Mouse (Mus musculus): ENCODE results near the gene Ppm1j. TPM values are rescaled to one million over a fixed set of nuclear protein-coding genes. Genes with fewer than 3 reads are reported as not detected.
A peak's percentile ranks its signal among the peaks of the same experiment; 100 is the strongest.

The Ppm1j gene
- polyA plus RNA-seq, 1 experiment from 2014 or later, result 0.68 TPM

DNA sequence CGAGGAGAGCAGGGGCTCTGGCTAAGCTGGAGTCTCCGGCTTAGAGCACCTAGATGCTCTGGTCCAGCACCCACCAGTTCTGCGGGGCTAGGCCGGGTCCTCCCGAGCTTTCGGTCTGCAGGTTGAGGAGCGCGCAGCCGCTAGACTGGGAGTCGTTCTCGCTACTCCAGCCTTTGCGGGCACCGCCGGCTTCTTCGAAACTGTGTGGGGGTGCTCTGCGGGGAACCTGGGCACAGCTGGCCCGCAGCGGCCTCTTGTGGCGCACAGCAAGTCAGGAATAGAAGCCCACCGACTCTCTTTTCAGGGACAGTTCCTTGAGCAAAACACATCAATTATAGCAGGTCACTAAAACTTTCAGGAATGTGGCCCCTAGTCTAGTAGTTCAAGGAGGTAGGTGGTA, 3.5 kb upstream of the Ppm1j start:
- Histone ChIP-seq H3K27ac (replicated peaks; ENCODE audit: low read depth, low read length) (no peak overlapping the region), H3K4me3 (replicated peaks; ENCODE audit: low read depth, low read length) (peak overlapping the region; percentile 31), H3K9ac (replicated peaks; ENCODE audit: low read length) (no peak overlapping the region), H3K36me3 (ENCODE audit: control insufficient read depth, insufficient read depth, low read length) (no peaks in the 10 kb centered on the region), H3K4me2 (ENCODE audit: low read length) (peak overlapping the region; percentile 56), H3K27me3 (ENCODE audit: control insufficient read depth, insufficient read depth, low read length) (peaks cover 64% of the 10 kb centered on the region), H3K4me1 (ENCODE audit: control insufficient read depth, insufficient read depth, low read length) (peaks cover 8% of the 10 kb centered on the region), H3K9me3 (ENCODE audit: control insufficient read depth, low read length) (no peaks in the 10 kb centered on the region)
- DNase-seq, result peak; percentile 84
- 0 out of 2 replicates have a peak, but pooled peaks have one; percentile 21 for ATAC-seq (ENCODE audit: low FRiP score, low TSS enrichment)
- WGBS, result 1% methylated on average over 20 of the region's 20 CpGs

DNA sequence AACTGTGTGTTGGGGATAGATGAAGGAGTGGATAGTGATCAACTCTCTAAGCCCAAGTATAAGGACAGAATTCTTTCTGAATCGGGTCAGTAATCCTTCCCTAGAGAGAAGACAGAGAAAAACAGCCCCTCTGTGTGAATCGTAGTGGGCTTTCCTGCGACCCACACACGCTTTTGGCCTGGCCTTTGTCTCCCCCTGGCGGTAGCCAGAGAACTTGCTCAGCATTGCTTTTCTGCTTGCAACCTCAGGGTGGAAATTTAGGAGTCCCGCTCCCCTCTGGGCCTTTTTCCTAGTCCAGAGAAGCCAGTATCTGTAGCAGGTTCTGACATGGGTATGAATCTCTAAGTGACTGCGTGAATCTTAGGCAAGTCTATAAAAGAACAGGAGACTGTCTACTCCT, 907 bp upstream of the Ppm1j start:
- Histone ChIP-seq H3K27me3 (ENCODE audit: control insufficient read depth, insufficient read depth, low read length) (peaks cover 89% of the 10 kb centered on the region), H3K4me2 (ENCODE audit: low read length) (no peak overlapping the region; the same call in 1 of the 2 replicates), H3K27ac (replicated peaks; ENCODE audit: low read depth, low read length) (no peak overlapping the region), H3K36me3 (ENCODE audit: control insufficient read depth, insufficient read depth, low read length) (no peaks in the 10 kb centered on the region), H3K4me1 (ENCODE audit: control insufficient read depth, insufficient read depth, low read length) (peaks cover 8% of the 10 kb centered on the region), H3K4me3 (replicated peaks; ENCODE audit: low read depth, low read length) (no peak overlapping the region), H3K9ac (replicated peaks; ENCODE audit: low read length) (no peak overlapping the region), H3K9me3 (ENCODE audit: control insufficient read depth, low read length) (no peaks in the 10 kb centered on the region)
- WGBS, result 1% methylated on average over 7 of the region's 7 CpGs
- ATAC-seq (ENCODE audit: low FRiP score, low TSS enrichment), result no peak
- DNase-seq, result peak; percentile 89

DNA sequence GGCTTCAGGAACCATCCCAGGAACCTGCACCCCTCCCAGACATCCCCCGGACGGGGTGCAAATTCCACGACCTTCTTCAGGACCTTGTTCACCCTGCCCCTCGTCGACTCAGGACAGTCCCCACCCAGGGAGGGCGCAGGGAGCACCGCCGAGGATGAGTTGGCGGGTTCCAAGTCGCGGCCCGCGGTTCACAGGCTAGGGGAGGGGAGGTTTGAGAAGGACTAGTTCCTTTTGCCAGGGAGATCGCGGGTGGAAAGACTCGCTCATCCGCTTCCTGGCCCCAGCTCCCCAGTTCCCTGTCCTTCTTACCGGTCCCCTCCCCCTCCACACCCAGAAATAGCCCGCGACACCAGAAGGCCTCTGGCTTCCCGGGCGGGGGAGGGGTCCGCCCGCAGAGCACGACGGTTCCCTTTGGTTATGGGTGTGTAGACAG, 631 bp downstream of the Ppm1j start, which contains the start of gene Fam19a3:
TSS of gene Fam19a3 (minus strand) at position 370 of the 433 bp plus-strand sequence.
- Histone ChIP-seq H3K36me3 (ENCODE audit: control insufficient read depth, insufficient read depth, low read length) (no peaks in the 10 kb centered on the region), H3K9ac (replicated peaks; ENCODE audit: low read length) (peak within 1 kb of the TSS; percentile 39; the same call in 1 of the 2 replicates), H3K4me1 (ENCODE audit: control insufficient read depth, insufficient read depth, low read length) (peaks cover 8% of the 10 kb centered on the region), H3K27ac (replicated peaks; ENCODE audit: low read depth, low read length) (no peak within 1 kb of the TSS), H3K9me3 (ENCODE audit: control insufficient read depth, low read length) (no peaks in the 10 kb centered on the region), H3K4me3 (replicated peaks; ENCODE audit: low read depth, low read length) (peak within 1 kb of the TSS; percentile 36), H3K27me3 (ENCODE audit: control insufficient read depth, insufficient read depth, low read length) (peaks cover 84% of the 10 kb centered on the region), H3K4me2 (ENCODE audit: low read length) (peak within 1 kb of the TSS; percentile 77)
- under 1% methylated on average over 26 of the region's 26 CpGs for WGBS
- DNase-seq (peak; percentile 24), ATAC-seq (ENCODE audit: low FRiP score, low TSS enrichment) (no peak)

DNA sequence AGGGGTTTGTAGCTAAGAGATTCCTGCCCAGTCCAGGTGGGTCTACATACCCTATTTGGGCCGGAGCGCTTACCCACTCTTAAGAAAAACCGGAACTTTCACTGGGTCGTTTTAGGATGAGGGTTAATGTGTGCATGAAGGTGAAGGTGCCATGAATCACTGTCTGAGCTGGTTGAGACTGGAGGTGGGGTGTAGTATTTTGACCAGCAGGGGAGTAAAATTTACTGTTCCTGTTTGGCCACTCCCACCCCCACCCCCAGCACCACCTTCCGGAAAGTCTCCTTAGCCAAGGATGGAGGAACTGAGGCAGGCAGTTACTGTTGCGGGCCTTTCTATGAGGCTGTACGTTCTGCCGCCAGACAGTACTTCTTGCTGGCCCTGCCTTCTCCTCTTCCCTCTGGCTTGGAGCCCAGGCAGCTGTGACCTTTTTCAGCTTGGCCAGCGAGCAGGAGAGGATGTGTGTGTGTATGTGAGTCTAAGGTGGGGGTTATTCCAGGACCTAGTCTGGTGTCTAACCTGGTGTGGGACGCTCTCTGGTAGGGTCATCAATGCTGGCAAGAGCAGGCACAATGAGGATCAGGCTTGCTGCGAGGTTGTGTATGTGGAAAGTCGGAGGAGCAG, 1.3 kb downstream of the Ppm1j start:
- H3K9ac ChIP-seq (replicated peaks; ENCODE audit: low read length), result no peak overlapping the region
- DNase-seq, result peak; percentile 22
- no peak overlapping the region for H3K4me2 ChIP-seq (ENCODE audit: low read length)
- H3K27me3 ChIP-seq (ENCODE audit: control insufficient read depth, insufficient read depth, low read length), result peaks cover 77% of the 10 kb centered on the region
- H3K36me3 ChIP-seq (ENCODE audit: control insufficient read depth, insufficient read depth, low read length), result no peaks in the 10 kb centered on the region
- ATAC-seq (ENCODE audit: low FRiP score, low TSS enrichment), result no peak
- H3K4me1 ChIP-seq (ENCODE audit: control insufficient read depth, insufficient read depth, low read length), result peaks cover 8% of the 10 kb centered on the region
- no peak overlapping the region for H3K27ac ChIP-seq (replicated peaks; ENCODE audit: low read depth, low read length)
- no peak overlapping the region for H3K4me3 ChIP-seq (replicated peaks; ENCODE audit: low read depth, low read length)
- 14% methylated on average over 12 of the region's 12 CpGs for WGBS
- no peaks in the 10 kb centered on the region for H3K9me3 ChIP-seq (ENCODE audit: control insufficient read depth, low read length)

DNA sequence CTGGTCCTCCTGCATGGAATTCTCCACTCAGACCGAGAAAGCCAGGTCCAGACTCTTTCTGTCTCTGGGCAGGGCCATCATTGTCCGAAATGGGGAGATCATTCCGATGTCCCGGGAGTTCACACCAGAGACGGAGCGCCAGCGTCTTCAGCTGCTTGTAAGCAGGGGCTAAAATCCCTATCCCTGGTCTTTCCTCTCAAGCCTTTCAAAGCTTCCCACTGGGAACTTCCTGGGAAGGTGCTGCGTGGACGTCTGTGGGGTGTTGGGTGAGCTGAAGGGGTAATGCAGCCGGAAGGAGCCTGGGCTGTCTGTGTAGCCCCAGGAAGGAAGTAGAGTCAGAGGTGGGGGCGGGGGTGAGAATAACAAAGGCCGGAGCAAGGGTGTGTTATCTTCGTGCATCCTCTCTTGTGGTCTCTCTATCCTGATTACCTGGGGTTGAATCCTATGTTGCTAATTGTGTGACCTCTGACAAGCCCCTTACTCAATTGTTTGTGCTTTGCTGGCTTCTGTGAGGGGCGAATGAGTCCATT, 3.2 kb downstream of the Ppm1j start:
- H3K27ac ChIP-seq (replicated peaks; ENCODE audit: low read depth, low read length), result no peak overlapping the region
- no peak overlapping the region for H3K9ac ChIP-seq (replicated peaks; ENCODE audit: low read length)
- H3K4me3 ChIP-seq (replicated peaks; ENCODE audit: low read depth, low read length), result no peak overlapping the region
- peaks cover 63% of the 10 kb centered on the region for H3K27me3 ChIP-seq (ENCODE audit: control insufficient read depth, insufficient read depth, low read length)
- ATAC-seq (ENCODE audit: low FRiP score, low TSS enrichment) (no peak), DNase-seq (no peak)
- no peaks in the 10 kb centered on the region for H3K9me3 ChIP-seq (ENCODE audit: control insufficient read depth, low read length)
- 42% methylated on average over 14 of the region's 14 CpGs for WGBS
- no peak overlapping the region for H3K4me2 ChIP-seq (ENCODE audit: low read length)
- no peaks in the 10 kb centered on the region for H3K36me3 ChIP-seq (ENCODE audit: control insufficient read depth, insufficient read depth, low read length)
- peaks cover 14% of the 10 kb centered on the region for H3K4me1 ChIP-seq (ENCODE audit: control insufficient read depth, insufficient read depth, low read length)

DNA sequence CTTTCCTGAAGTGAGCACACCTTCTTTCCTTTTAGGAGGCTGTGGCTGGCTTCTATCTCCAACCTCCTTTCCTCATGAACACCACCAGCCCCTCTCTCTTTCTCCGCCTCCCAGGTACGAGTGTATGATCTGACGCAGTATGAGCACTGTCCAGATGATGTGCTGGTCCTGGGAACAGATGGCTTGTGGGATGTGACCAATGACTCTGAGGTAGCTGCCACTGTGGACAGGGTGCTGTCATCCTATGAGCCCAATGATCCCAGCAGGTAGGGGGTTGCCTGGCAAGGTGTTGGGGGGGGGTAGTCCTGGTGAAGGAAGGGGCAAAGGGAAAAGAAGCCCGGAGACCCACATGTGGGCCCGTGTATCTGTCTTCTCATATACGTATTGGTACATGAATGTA, 4.4 kb downstream of the Ppm1j start:
- no peak overlapping the region for H3K9ac ChIP-seq (replicated peaks; ENCODE audit: low read length)
- ATAC-seq (ENCODE audit: low FRiP score, low TSS enrichment), result no peak
- H3K4me2 ChIP-seq (ENCODE audit: low read length), result no peak overlapping the region
- no peak overlapping the region for H3K27ac ChIP-seq (replicated peaks; ENCODE audit: low read depth, low read length)
- H3K4me1 ChIP-seq (ENCODE audit: control insufficient read depth, insufficient read depth, low read length), result peaks cover 14% of the 10 kb centered on the region
- no peaks in the 10 kb centered on the region for H3K9me3 ChIP-seq (ENCODE audit: control insufficient read depth, low read length)
- DNase-seq, result no peak
- WGBS, result 93% methylated on average over 6 of the region's 6 CpGs
- H3K36me3 ChIP-seq (ENCODE audit: control insufficient read depth, insufficient read depth, low read length), result no peaks in the 10 kb centered on the region
- H3K4me3 ChIP-seq (replicated peaks; ENCODE audit: low read depth, low read length), result no peak overlapping the region
- peaks cover 51% of the 10 kb centered on the region for H3K27me3 ChIP-seq (ENCODE audit: control insufficient read depth, insufficient read depth, low read length)

DNA sequence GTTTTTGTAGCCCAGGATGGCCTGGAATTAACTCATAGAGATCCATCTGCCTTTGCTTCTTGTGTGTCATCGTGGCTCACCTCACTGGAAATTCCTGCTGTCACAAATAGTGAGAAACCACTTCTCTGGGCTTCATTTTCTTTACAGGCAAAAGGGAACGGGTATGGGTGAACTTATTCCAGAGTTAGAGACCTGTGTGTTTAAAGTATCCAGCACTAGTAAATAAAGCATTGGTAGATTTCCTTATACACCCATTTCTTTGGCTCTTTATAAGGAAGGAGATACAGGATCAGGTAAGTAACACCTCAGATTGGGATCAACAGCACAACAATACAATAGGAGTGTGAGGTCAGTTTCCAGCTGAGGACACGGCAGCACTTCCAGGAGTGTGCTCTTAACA, 7.2 kb downstream of the Ppm1j start, which contains the start of gene Rhoc:
TSS of gene Rhoc (plus strand) at position 301 of the 400 bp plus-strand sequence.
- 0 out of 2 replicates have a peak within 1 kb of the TSS, but pooled peaks have one; percentile 20 for H3K27ac ChIP-seq (replicated peaks; ENCODE audit: low read depth, low read length)
- H3K4me2 ChIP-seq (ENCODE audit: low read length), result peak within 1 kb of the TSS; percentile 96
- H3K36me3 ChIP-seq (ENCODE audit: control insufficient read depth, insufficient read depth, low read length), result peaks cover 3% of the 10 kb centered on the region; the same call in 1 of the 2 replicates
- peaks cover 8% of the 10 kb centered on the region; the same call in 1 of the 2 replicates for H3K4me1 ChIP-seq (ENCODE audit: control insufficient read depth, insufficient read depth, low read length)
- H3K27me3 ChIP-seq (ENCODE audit: control insufficient read depth, insufficient read depth, low read length), result peaks cover 23% of the 10 kb centered on the region; the same call in 1 of the 2 replicates
- H3K9ac ChIP-seq (replicated peaks; ENCODE audit: low read length), result peak within 1 kb of the TSS; percentile 50
- DNase-seq (no peak), ATAC-seq (ENCODE audit: low FRiP score, low TSS enrichment) (no peak)
- WGBS, result 37% methylated on average over 3 of the region's 3 CpGs
- H3K9me3 ChIP-seq (ENCODE audit: control insufficient read depth, low read length), result no peaks in the 10 kb centered on the region
- peak within 1 kb of the TSS; percentile 52 for H3K4me3 ChIP-seq (replicated peaks; ENCODE audit: low read depth, low read length)

DNA sequence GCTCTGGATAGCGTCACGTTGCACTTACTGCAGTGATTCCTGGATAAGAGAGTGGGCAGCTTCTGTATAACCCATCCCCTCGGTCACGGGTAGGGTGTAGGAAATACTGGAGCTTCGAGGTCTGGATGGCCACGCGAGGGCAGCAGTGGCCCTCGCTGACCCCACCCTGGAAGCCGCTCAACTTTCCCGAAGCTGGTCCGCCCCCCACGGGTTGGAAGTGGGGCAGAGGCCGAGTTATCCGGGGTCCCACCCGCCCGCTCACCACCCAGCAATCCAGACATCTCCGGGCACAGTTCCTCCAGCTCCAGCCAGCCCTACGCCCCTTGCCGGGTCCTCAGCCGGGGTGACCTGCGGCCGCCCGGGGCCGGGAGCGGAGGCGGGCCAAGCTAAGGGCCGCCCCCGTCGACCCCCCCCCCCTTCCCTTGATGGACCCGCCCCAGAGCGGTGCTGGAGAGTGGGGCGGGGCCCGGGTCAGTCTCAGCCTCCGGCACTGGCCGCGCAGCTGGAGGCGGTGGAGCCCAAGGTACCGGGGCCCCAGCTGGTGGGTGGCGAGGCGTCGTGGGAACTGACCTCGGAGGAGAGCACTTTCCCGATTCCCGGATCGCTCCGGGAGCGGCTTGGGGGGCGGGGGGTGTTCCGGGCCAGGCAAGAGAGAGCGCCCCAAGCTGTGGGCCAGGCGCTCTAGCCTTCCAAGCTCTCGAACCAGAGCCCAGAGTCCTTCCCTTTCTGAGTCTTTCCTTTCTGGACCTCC, 7.9 kb downstream of the Ppm1j start:
- H3K27me3 ChIP-seq (ENCODE audit: control insufficient read depth, insufficient read depth, low read length), result peaks cover 16% of the 10 kb centered on the region; the same call in 1 of the 2 replicates
- ATAC-seq (ENCODE audit: low FRiP score, low TSS enrichment) (peak; percentile 82), DNase-seq (peak; percentile 80)
- H3K4me2 ChIP-seq (ENCODE audit: low read length), result peak overlapping the region; percentile 96
- H3K27ac ChIP-seq (replicated peaks; ENCODE audit: low read depth, low read length), result 0 out of 2 replicates have a peak overlapping the region, but pooled peaks have one; percentile 20
- WGBS, result 0% methylated on average over 47 of the region's 52 CpGs
- H3K4me1 ChIP-seq (ENCODE audit: control insufficient read depth, insufficient read depth, low read length), result peaks cover 8% of the 10 kb centered on the region; the same call in 1 of the 2 replicates
- H3K9ac ChIP-seq (replicated peaks; ENCODE audit: low read length), result peak overlapping the region; percentile 50
- no peaks in the 10 kb centered on the region for H3K9me3 ChIP-seq (ENCODE audit: control insufficient read depth, low read length)
- H3K36me3 ChIP-seq (ENCODE audit: control insufficient read depth, insufficient read depth, low read length), result peaks cover 3% of the 10 kb centered on the region; the same call in 1 of the 2 replicates
- H3K4me3 ChIP-seq (replicated peaks; ENCODE audit: low read depth, low read length), result peak overlapping the region; percentile 52

All from midbrain, embryonic 14.5 days (tissue).